Mouse (Mus musculus) limb, embryonic 14.5 days (tissue): Measurements from ENCODE around the gene Hoxb2. TPM values are rescaled to one million over a fixed set of nuclear protein-coding genes. Genes with fewer than 3 reads are reported as not detected.

Source experiments
- ATAC-seq: fragments of 200-750 bp; cut with Nextera tagmentation; 2 replicates; pipeline ENCODE4 v1.8.0; 2017; ENCODE audit warnings: low read depth, moderate number of reproducible peaks, moderate TSS enrichment; ENCODE audit not compliant: low FRiP score
- DNase-seq: peaks from one replicate; pipeline ENCODE4 v3.0.0-alpha.2; 2015; ENCODE audit warnings: low spot score
- H3K27ac ChIP-seq: fragments of 300-500 bp; sonication (generic); replicated peaks from 2 replicates; pipeline ENCODE4 v1.5.1; 2014; ENCODE audit warnings: low read depth, mild to moderate bottlenecking, low read length, moderate library complexity, mixed read lengths
- H3K27me3 ChIP-seq: fragments of 300-500 bp; sonication (generic); 2 replicates; pipeline ENCODE4 v1.6.1; 2014; ENCODE audit warnings: low read length, mixed read lengths; ENCODE audit not compliant: control insufficient read depth, insufficient read depth
- H3K36me3 ChIP-seq: fragments of 300-500 bp; sonication (generic); 2 replicates; pipeline ENCODE4 v1.6.1; 2014; ENCODE audit warnings: mild to moderate bottlenecking, low read length, moderate library complexity, mixed read lengths; ENCODE audit not compliant: control insufficient read depth, insufficient read depth
- H3K4me1 ChIP-seq: fragments of 300-500 bp; sonication (generic); 2 replicates; pipeline ENCODE4 v1.6.1; 2014; ENCODE audit warnings: antibody characterized with exemption, low read length, mixed read lengths; ENCODE audit not compliant: control insufficient read depth, insufficient read depth
- H3K4me2 ChIP-seq: fragments of 300-500 bp; sonication (generic); replicated peaks from 2 replicates; pipeline ENCODE4 v1.6.1; 2014; ENCODE audit warnings: low read depth, mild to moderate bottlenecking, low read length, moderate library complexity; ENCODE audit not compliant: severe bottlenecking
- H3K4me3 ChIP-seq: fragments of 300-500 bp; sonication (generic); replicated peaks from 2 replicates; pipeline ENCODE4 v1.5.1; 2014; ENCODE audit warnings: low read length
- H3K9ac ChIP-seq: fragments of 300-500 bp; sonication (generic); 2 replicates; pipeline ENCODE4 v1.6.1; 2014; ENCODE audit warnings: mild to moderate bottlenecking, low read depth, low read length, moderate library complexity; ENCODE audit not compliant: severe bottlenecking
- H3K9me3 ChIP-seq: fragments of 300-500 bp; sonication (generic); 2 replicates; pipeline ENCODE4 v1.6.1; 2016; ENCODE audit warnings: low read length; ENCODE audit not compliant: control insufficient read depth
- POLR2A ChIP-seq: fragments of 200-500 bp; IDR thresholded peaks from 2 replicates; pipeline ENCODE4 v1.8.0; 2012; ENCODE audit warnings: inconsistent platforms, mild to moderate bottlenecking, moderate library complexity, borderline replicate concordance; ENCODE audit not compliant: insufficient read depth, insufficient read length; ENCODE audit errors: extremely low read depth
- WGBS: fragments of 180-500 bp; shearing (Covaris S2); extraction: QIAGEN DNeasy Blood & Tissue Kit; methylation state at CpG from one replicate; pipeline ENCODE4 v1.1.7; 2014; 5-methylcytosine and 5-hydroxymethylcytosine counted together
- polyA plus RNA-seq, 2 experiments: library from polyadenylated mRNA; depleted of rRNA in 1 of 2; stranded (reverse) in 1 of 2; unstranded in 1 of 2; fragments of >200 nt; fragmentation: Nextera tagmentation in 1 of 2; extraction: Ambion mirVana in 1 of 2; gene quantifications; 2 replicates each; pipeline versions ENCODE4 v1.2.1 to v1.2.3; 2012 to 2014

Hoxb2 gene
- polyA plus RNA-seq, 2 experiments = 5.8 to 9.6 TPM

DNA sequence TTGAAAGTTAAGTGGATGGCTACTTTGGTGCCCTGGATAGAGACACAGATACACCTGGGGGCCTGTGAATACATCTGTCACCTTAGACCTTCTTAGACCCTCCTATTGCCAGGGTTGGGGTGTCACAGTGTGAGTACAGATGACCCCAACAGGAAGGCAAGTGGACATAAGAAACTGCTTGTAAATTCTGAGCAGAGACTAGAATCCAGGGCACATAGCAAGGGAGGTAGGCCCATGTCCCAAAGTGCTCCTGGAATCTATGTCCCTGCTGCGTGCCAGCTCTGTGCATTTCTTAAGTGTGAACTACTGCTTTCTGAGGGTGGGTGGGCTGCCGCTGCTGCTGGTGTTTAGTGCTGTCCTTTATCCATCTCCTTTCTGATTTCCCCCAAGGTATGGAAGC lies 466 bp downstream of the Hoxb2 start:
- H3K4me3 ChIP-seq = no peak overlapping the region
- H3K4me1 ChIP-seq = peaks cover 4% of the 10 kb centered on the region; the same call in 1 of the 2 replicates
- H3K9ac ChIP-seq = no peak overlapping the region
- H3K9me3 ChIP-seq = no peaks in the 10 kb centered on the region
- no peak overlapping the region for H3K27ac ChIP-seq
- ATAC-seq (no peak), DNase-seq (no peak)
- no peak overlapping the region for H3K4me2 ChIP-seq
- TF ChIP-seq POLR2A = no peak
- H3K27me3 ChIP-seq = peaks cover 89% of the 10 kb centered on the region
- no peaks in the 10 kb centered on the region for H3K36me3 ChIP-seq
- WGBS = 37% methylated on average over 2 of the region's 2 CpGs

DNA sequence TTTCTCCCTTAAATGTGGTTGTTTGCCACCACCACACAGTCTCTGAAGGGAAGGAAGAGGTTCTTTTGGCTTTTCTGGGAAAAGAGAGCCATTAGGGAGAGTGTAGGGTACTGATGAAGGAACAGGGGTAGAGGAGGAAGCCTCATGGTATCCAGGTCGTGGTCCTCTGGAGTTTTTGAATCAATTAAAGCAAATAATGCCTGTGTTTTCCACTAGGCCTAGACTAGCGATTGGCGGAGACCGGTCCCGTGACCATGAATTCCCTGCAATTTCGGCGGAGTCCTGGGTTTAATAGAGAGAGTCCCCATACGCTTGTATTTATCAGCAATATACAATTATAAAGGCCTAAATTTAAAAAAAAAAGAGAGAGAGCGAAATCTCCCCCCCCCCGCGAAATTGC lies 987 bp downstream of the Hoxb2 start:
- no peak overlapping the region for H3K27ac ChIP-seq
- no peak for ATAC-seq
- peak; percentile 43 for DNase-seq
- no peak for TF ChIP-seq POLR2A
- no peaks in the 10 kb centered on the region for H3K9me3 ChIP-seq
- no peaks in the 10 kb centered on the region for H3K36me3 ChIP-seq
- H3K4me1 ChIP-seq = peaks cover 4% of the 10 kb centered on the region; the same call in 1 of the 2 replicates
- no peak overlapping the region for H3K9ac ChIP-seq
- WGBS = 5% methylated on average over 11 of the region's 11 CpGs
- H3K4me3 ChIP-seq = peak overlapping the region; percentile 36
- H3K27me3 ChIP-seq = peaks cover 89% of the 10 kb centered on the region
- peak overlapping the region; percentile 47; the same call in 1 of the 2 replicates for H3K4me2 ChIP-seq

DNA sequence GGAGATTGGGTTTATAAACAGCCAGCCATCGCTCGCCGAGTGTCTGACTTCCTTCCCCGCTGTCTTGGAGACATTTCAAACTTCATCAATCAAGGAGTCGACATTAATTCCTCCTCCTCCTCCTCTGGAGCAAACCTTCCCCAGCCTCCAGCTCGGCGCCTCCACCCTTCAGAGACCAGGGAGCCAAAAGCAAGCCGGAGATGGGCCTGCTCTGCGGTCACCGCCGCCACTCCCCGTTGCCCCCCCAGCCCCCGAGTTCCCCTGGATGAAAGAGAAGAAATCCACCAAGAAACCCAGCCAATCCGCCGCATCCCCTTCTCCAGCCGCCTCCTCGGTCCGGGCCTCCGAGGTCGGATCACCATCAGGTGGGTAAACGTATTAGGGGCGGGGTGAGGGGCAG lies 1.5 kb downstream of the Hoxb2 start:
- 0 out of 2 replicates have a peak overlapping the region, but pooled peaks have one; percentile 61 for H3K27ac ChIP-seq
- peak overlapping the region; percentile 47; the same call in 1 of the 2 replicates for H3K4me2 ChIP-seq
- H3K27me3 ChIP-seq = peaks cover 89% of the 10 kb centered on the region
- no peaks in the 10 kb centered on the region for H3K36me3 ChIP-seq
- 3% methylated on average over 21 of the region's 22 CpGs for WGBS
- peak overlapping the region; percentile 36 for H3K4me3 ChIP-seq
- no peaks in the 10 kb centered on the region for H3K9me3 ChIP-seq
- no peak for TF ChIP-seq POLR2A
- peaks cover 4% of the 10 kb centered on the region; the same call in 1 of the 2 replicates for H3K4me1 ChIP-seq
- H3K9ac ChIP-seq = peak overlapping the region; percentile 28; the same call in 1 of the 2 replicates
- DNase-seq = peak; percentile 47
- no peak for ATAC-seq

DNA sequence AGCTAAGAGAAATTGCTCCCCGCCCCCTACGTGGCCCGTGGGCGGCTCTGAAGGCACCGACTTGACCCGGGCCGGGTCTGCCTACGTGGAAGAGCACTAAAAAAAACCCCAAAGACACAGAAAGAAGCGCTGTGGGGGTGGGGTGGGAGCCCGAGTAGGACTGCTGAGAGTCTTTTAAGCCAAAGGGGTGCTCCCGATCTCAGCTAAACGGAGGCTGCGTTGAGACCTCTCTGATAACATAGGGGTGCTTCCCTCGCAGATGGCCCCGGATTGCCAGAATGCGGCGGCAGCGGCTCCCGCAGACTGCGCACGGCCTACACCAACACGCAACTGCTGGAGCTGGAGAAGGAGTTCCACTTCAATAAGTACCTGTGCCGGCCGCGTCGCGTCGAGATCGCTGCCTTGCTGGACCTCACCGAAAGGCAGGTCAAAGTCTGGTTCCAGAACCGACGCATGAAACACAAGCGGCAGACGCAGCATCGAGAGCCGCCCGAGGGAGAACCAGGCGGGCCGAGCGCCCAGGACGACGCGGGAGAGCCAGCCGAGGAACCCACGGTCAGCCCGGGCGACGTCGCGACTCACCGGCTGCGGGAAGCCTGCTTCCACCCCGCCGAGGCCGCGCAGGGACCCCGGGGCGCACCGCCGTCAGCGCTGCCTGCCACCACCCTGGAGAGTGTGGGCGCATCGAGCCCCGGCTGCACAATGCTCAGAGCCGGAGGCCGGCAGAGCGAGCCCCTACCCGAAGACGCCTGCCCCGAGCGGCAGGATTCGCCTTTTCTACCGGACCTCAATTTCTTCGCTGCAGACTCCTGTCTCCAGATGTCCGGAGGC lies 2.6 kb downstream of the Hoxb2 start:
- ATAC-seq = 0 out of 2 replicates have a peak, but pooled peaks have one; percentile 28

DNA sequence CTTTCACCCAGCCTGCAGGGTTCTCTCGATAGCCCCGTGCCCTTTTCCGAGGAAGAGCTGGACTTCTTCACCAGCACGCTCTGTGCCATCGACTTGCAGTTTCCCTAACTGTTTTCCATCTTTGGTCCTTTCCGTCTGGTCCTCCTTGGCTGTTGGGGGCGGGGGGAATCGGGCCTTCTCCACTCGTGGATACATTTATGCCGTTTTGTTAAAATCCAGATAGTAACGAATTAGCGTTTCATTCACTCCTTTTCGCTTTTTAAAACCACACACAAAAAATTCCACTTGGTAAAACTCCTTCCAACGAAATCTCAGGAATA lies 3.2 kb downstream of the Hoxb2 start:
- peak overlapping the region; percentile 53 for H3K9ac ChIP-seq
- peaks cover 4% of the 10 kb centered on the region; the same call in 1 of the 2 replicates for H3K4me1 ChIP-seq
- no peak for DNase-seq
- peaks cover 85% of the 10 kb centered on the region for H3K27me3 ChIP-seq
- TF ChIP-seq POLR2A = no peak
- no peak for ATAC-seq
- 2% methylated on average over 14 of the region's 14 CpGs for WGBS
- H3K9me3 ChIP-seq = no peaks in the 10 kb centered on the region
- H3K27ac ChIP-seq = peak overlapping the region; percentile 61
- peak overlapping the region; percentile 36 for H3K4me3 ChIP-seq
- no peaks in the 10 kb centered on the region for H3K36me3 ChIP-seq
- peak overlapping the region; percentile 47 for H3K4me2 ChIP-seq

More for the DNA sequence above, 2.6 kb downstream of the Hoxb2 start:
- 2% methylated on average over 63 of the region's 75 CpGs for WGBS
- peak overlapping the region; percentile 61 for H3K27ac ChIP-seq
- no peaks in the 10 kb centered on the region for H3K9me3 ChIP-seq
- H3K27me3 ChIP-seq = peaks cover 91% of the 10 kb centered on the region
- peak overlapping the region; percentile 53 for H3K9ac ChIP-seq
- peak overlapping the region; percentile 36 for H3K4me3 ChIP-seq
- peak overlapping the region; percentile 47 for H3K4me2 ChIP-seq
- peak; percentile 37 for DNase-seq
- no peak for TF ChIP-seq POLR2A
- peaks cover 4% of the 10 kb centered on the region; the same call in 1 of the 2 replicates for H3K4me1 ChIP-seq
- no peaks in the 10 kb centered on the region for H3K36me3 ChIP-seq
